Mouse (Mus musculus) bone marrow macrophage, adult 2 months (primary cell): Measurements from ENCODE around the gene Arhgap28. TPM values are rescaled to one million over a fixed set of nuclear protein-coding genes. Genes with fewer than 3 reads are reported as not detected.

Experiments
- H3K27ac ChIP-seq: 2 replicates; pipeline ENCODE4 v1.5.1; 2012; ENCODE audit warnings: low read depth, low read length; ENCODE audit not compliant: insufficient read depth
- H3K4me1 ChIP-seq: 2 replicates; pipeline ENCODE4 v1.6.1; 2012; ENCODE audit warnings: low read length; ENCODE audit not compliant: control insufficient read depth, insufficient read depth
- H3K4me3 ChIP-seq: 2 replicates; pipeline ENCODE4 v1.5.1; 2012; ENCODE audit warnings: mild to moderate bottlenecking, low read length, moderate library complexity; ENCODE audit not compliant: insufficient read depth
- CTCF ChIP-seq: IDR thresholded peaks from 2 replicates; pipeline ENCODE4 v1.5.1; 2012; ENCODE audit warnings: low read depth, mild to moderate bottlenecking, low read length, moderate library complexity
- POLR2A ChIP-seq: IDR thresholded peaks from 2 replicates; pipeline ENCODE4 v1.6.1; 2012; ENCODE audit warnings: mild to moderate bottlenecking, low read depth, low read length, borderline replicate concordance
- polyA plus RNA-seq: library from polyadenylated mRNA; stranded (reverse); fragments of >200 nt; gene quantifications from 2 replicates; pipeline ENCODE4 v1.2.4, GENCODE M21; 2012; ENCODE audit not compliant: missing spikeins, insufficient read depth, insufficient read length

Gene Arhgap28
- polyA plus RNA-seq, 1 experiment: not detected

DNA sequence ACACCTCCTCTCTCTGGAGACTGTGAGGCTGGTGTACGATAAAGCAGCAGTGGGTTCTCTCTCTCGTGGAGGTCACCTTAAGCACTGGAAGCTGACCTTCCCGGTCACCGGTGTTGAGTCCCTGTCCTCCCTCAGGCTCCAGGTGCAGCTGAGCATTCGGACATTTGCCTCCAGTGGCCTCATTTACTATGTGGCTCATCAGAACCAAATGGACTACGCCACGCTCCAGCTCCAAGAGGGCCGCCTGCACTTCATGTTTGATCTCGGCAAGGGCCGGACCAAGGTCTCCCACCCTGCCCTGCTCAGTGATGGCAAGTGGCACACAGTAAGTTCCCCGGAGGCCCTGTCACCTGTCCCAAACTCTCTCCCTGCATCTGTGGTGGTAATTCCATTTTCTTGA is 188.2 kb downstream of the Arhgap28 start:
- no peak for TF ChIP-seq POLR2A
- TF ChIP-seq CTCF: no peak
- no peak overlapping the region for H3K4me3 ChIP-seq
- no peak overlapping the region for H3K27ac ChIP-seq
- no peaks in the 10 kb centered on the region for H3K4me1 ChIP-seq

DNA sequence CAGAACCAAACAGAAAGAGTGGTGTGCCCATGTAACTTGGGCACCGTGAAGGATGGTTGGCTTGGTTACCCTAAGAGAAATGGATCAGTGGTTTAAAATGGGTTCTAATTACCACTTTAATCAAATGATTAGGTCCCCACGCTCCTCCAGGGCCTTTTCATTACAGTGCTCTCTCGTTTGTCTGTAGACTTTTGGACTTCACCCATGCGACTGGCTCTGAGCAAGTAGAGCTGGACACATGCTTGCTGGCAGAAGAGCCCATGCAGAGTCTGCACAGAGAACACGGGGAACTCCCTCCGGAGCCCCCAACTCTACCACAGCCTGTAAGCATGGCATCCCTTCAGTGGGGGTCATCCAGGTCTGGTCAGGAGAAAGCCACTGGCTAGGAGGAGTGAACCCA is 190.3 kb downstream of the Arhgap28 start:
- H3K4me3 ChIP-seq: no peak overlapping the region
- no peak overlapping the region for H3K27ac ChIP-seq
- no peak for TF ChIP-seq CTCF
- no peak for TF ChIP-seq POLR2A
- H3K4me1 ChIP-seq: no peaks in the 10 kb centered on the region

GRCm38 (mm10) chr17:67809171-67809570 is 194.7 kb downstream of the Arhgap28 start:
- no peak overlapping the region for H3K27ac ChIP-seq
- TF ChIP-seq CTCF (no peak), POLR2A (no peak)

More at GRCm38 (mm10) chr17:67809171-67809570, 194.7 kb downstream of the Arhgap28 start:
- Histone ChIP-seq H3K4me1 (no peaks in the 10 kb centered on the region), H3K4me3 (no peak overlapping the region)
